Mouse (Mus musculus): ENCODE results near the gene Brdt. TPM values are rescaled to one million over a fixed set of nuclear protein-coding genes. Genes with fewer than 3 reads are reported as not detected.

The Brdt gene
- total RNA-seq (2014; fragmentation: Nextera tagmentation) (0.11 and 0.15 TPM in 2 replicates), total RNA-seq (2017) (0.85 TPM in 1 of 2 replicates, not detected in the other)

- ATAC-seq (replicated peaks; ENCODE audit: low FRiP score, low TSS enrichment, poor library complexity, severe bottlenecking), result no peak
These were observed at the start of gene Brdt for GRCm38 (mm10) chr5:107330916-107331421. Gene Brdt, plus strand, starts transcription at chr5:107331159.

- no peak for ATAC-seq (replicated peaks; ENCODE audit: low FRiP score, low TSS enrichment, poor library complexity, severe bottlenecking)
These were observed 48.2 kb upstream of the Brdt start for GRCm38 (mm10) chr5:107282561-107283307.

GRCm38 (mm10) chr5:107283935-107284524 is 46.9 kb upstream of the Brdt start:
- ATAC-seq (replicated peaks; ENCODE audit: low FRiP score, low TSS enrichment, poor library complexity, severe bottlenecking), result no peak

- ATAC-seq (replicated peaks; ENCODE audit: low FRiP score, low TSS enrichment, poor library complexity, severe bottlenecking), result no peak
These were observed 45.4 kb upstream of the Brdt start for GRCm38 (mm10) chr5:107285563-107285962.

GRCm38 (mm10) chr5:107287254-107287907 is 43.6 kb upstream of the Brdt start:
- ATAC-seq (replicated peaks; ENCODE audit: low FRiP score, low TSS enrichment, poor library complexity, severe bottlenecking), result 0 out of 2 replicates have a peak, but pooled peaks have one; percentile 31

- ATAC-seq (replicated peaks; ENCODE audit: low FRiP score, low TSS enrichment, poor library complexity, severe bottlenecking), result 0 out of 2 replicates have a peak, but pooled peaks have one; percentile 4
These were observed 43.1 kb upstream of the Brdt start for GRCm38 (mm10) chr5:107287908-107288267.

GRCm38 (mm10) chr5:107288427-107289233 is 42.3 kb upstream of the Brdt start:
- peak; percentile 84 for ATAC-seq (replicated peaks; ENCODE audit: low FRiP score, low TSS enrichment, poor library complexity, severe bottlenecking)

- ATAC-seq (replicated peaks; ENCODE audit: low FRiP score, low TSS enrichment, poor library complexity, severe bottlenecking), result peak; percentile 66
These were observed 41.7 kb upstream of the Brdt start, which contains the start of gene Tgfbr3 for GRCm38 (mm10) chr5:107289234-107289764. Gene Tgfbr3, minus strand, starts transcription at chr5:107289629.

- no peak for ATAC-seq (replicated peaks; ENCODE audit: low FRiP score, low TSS enrichment, poor library complexity, severe bottlenecking)
These were observed 41.0 kb upstream of the Brdt start for GRCm38 (mm10) chr5:107289986-107290385.

- ATAC-seq (replicated peaks; ENCODE audit: low FRiP score, low TSS enrichment, poor library complexity, severe bottlenecking), result no peak
These were observed 36.9 kb upstream of the Brdt start for GRCm38 (mm10) chr5:107294041-107294440.

GRCm38 (mm10) chr5:107295061-107295816 is 35.7 kb upstream of the Brdt start:
- peak; percentile 65 for ATAC-seq (replicated peaks; ENCODE audit: low FRiP score, low TSS enrichment, poor library complexity, severe bottlenecking)

GRCm38 (mm10) chr5:107295817-107296511 is 35.0 kb upstream of the Brdt start:
- no peak for ATAC-seq (replicated peaks; ENCODE audit: low FRiP score, low TSS enrichment, poor library complexity, severe bottlenecking)

GRCm38 (mm10) chr5:107296512-107297322 is 34.2 kb upstream of the Brdt start:
- ATAC-seq (replicated peaks; ENCODE audit: low FRiP score, low TSS enrichment, poor library complexity, severe bottlenecking), result no peak

- no peak for ATAC-seq (replicated peaks; ENCODE audit: low FRiP score, low TSS enrichment, poor library complexity, severe bottlenecking)
These were observed 32.1 kb upstream of the Brdt start for GRCm38 (mm10) chr5:107298854-107299253.

- ATAC-seq (replicated peaks; ENCODE audit: low FRiP score, low TSS enrichment, poor library complexity, severe bottlenecking), result peak; percentile 90
These were observed 27.6 kb upstream of the Brdt start for GRCm38 (mm10) chr5:107303350-107303861.

GRCm38 (mm10) chr5:107304117-107304825 is 26.7 kb upstream of the Brdt start:
- no peak for ATAC-seq (replicated peaks; ENCODE audit: low FRiP score, low TSS enrichment, poor library complexity, severe bottlenecking)
